Mouse (Mus musculus) myocyte (in vitro differentiated cells): ENCODE measurements around the gene Mlc1. TPM values are rescaled to one million over a fixed set of nuclear protein-coding genes. Genes with fewer than 3 reads are reported as not detected.

Experiments
- H3K27me3 ChIP-seq: one replicate; pipeline ENCODE4 v1.6.1; 2011; ENCODE audit not compliant: control insufficient read depth, insufficient read depth, insufficient read length
- H3K36me3 ChIP-seq: one replicate; pipeline ENCODE4 v1.6.1; 2011; ENCODE audit not compliant: control insufficient read depth, insufficient read depth
- H3K4me2 ChIP-seq: one replicate; pipeline ENCODE4 v1.6.1; 2011; ENCODE audit warnings: low read depth, control low read depth
- H3K4me3 ChIP-seq: one replicate; pipeline ENCODE4 v1.5.1; 2011; ENCODE audit warnings: mild to moderate bottlenecking, control low read depth, moderate library complexity
- H3K79me2 ChIP-seq: one replicate; pipeline ENCODE4 v1.6.1; 2011; ENCODE audit not compliant: control insufficient read depth, insufficient read depth
- H3ac ChIP-seq: one replicate; pipeline ENCODE4 v1.6.1; 2011; ENCODE audit not compliant: control insufficient read depth, insufficient read length
- CEBPB ChIP-seq: IDR thresholded peaks from 2 replicates; pipeline ENCODE4 v1.6.1; 2011; ENCODE audit warnings: mild to moderate bottlenecking, moderate library complexity; ENCODE audit not compliant: poor library complexity, insufficient read depth, severe bottlenecking
- E2F4 ChIP-seq: IDR thresholded peaks from one replicate; pipeline ENCODE4 v1.6.1; 2011; ENCODE audit warnings: mild to moderate bottlenecking, control low read depth, moderate library complexity; ENCODE audit not compliant: insufficient read depth
- MAX ChIP-seq: IDR thresholded peaks from one replicate; pipeline ENCODE4 v1.6.1; 2011; ENCODE audit warnings: low read depth, mild to moderate bottlenecking, control low read depth
- MYOD1 ChIP-seq, 3 experiments: IDR thresholded peaks; one replicate each; pipeline ENCODE4 v1.6.1; 2011; ENCODE audit warnings: control low read depth in 2 of 3, low read depth in 2 of 3, mild to moderate bottlenecking in 2 of 3, moderate library complexity in 1 of 3; ENCODE audit not compliant: insufficient read length in 2 of 3, control insufficient read depth in 1 of 3
- MYOG ChIP-seq, 3 experiments: IDR thresholded peaks; one replicate each; pipeline ENCODE4 v1.6.1; 2011; ENCODE audit warnings: control low read depth in 2 of 3, low read depth in 2 of 3, mild to moderate bottlenecking in 2 of 3; ENCODE audit not compliant: insufficient read length in 2 of 3, control insufficient read depth in 1 of 3, insufficient read depth in 1 of 3
- POLR2A ChIP-seq: IDR thresholded peaks from one replicate; pipeline ENCODE4 v1.6.1; 2011; ENCODE audit warnings: low read depth, mild to moderate bottlenecking, control low read depth, moderate library complexity; ENCODE audit not compliant: insufficient read length
- POLR2AphosphoS2 ChIP-seq: IDR thresholded peaks from one replicate; pipeline ENCODE4 v1.6.1; 2011; ENCODE audit warnings: low read depth, control low read depth; ENCODE audit not compliant: insufficient read length
- REST ChIP-seq: IDR thresholded peaks from one replicate; pipeline ENCODE4 v1.6.1; 2011; ENCODE audit warnings: mild to moderate bottlenecking, control low read depth, moderate library complexity; ENCODE audit not compliant: insufficient read depth, insufficient read length
- SRF ChIP-seq: IDR thresholded peaks from one replicate; pipeline ENCODE4 v1.6.1; 2011; ENCODE audit warnings: low read depth; ENCODE audit not compliant: control insufficient read depth, insufficient read length
- TCF12 ChIP-seq: IDR thresholded peaks from one replicate; pipeline ENCODE4 v1.6.1; 2011; ENCODE audit warnings: mild to moderate bottlenecking, control low read depth; ENCODE audit not compliant: poor library complexity, insufficient read depth, severe bottlenecking
- TCF3 ChIP-seq: IDR thresholded peaks from one replicate; pipeline ENCODE4 v1.6.1; 2011; ENCODE audit warnings: low read depth, control low read depth; ENCODE audit not compliant: insufficient read length
- USF1 ChIP-seq: IDR thresholded peaks from one replicate; pipeline ENCODE4 v1.6.1; 2011; ENCODE audit warnings: low read depth, mild to moderate bottlenecking, control low read depth, moderate library complexity
- polyA plus RNA-seq: library from polyadenylated mRNA; unstranded; fragments of >200 nt; fragmentation: generic; extraction: Trizol; gene quantifications from one replicate; pipeline ENCODE4 v1.2.1, GENCODE M21; 2012; ENCODE audit warnings: missing spikeins

Mlc1 gene
- polyA plus RNA-seq, 1 experiment, result not detected

DNA sequence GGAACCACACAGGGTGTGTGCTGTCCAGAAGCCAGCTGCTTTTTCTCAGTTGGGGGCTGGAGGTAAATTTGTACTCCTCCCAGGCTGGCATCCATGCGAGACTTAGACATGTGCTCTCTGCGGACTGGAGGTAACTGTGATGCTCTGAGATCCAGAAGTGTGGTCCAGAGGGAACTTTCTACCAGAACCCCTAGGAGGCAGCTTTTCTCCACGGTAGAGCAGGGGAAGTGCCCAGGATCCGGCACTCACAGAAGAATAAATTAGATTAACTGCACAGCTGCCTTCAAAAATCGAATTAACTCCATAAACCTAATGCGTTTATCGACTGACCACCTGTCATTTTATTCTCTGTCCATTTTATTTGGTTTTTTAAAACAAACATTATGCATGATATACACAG lies 44.7 kb downstream of the Mlc1 start:
- no peaks in the 10 kb centered on the region for H3K36me3 ChIP-seq
- no peaks in the 10 kb centered on the region for H3K27me3 ChIP-seq
- no peak overlapping the region for H3ac ChIP-seq
- no peaks in the 10 kb centered on the region for H3K79me2 ChIP-seq
- TF ChIP-seq TCF3, result no peak
- TF ChIP-seq E2F4, result no peak
- no peak for TF ChIP-seq POLR2A
- TF ChIP-seq CEBPB, result no peak
- TF ChIP-seq MYOG (IDR thresholded peaks at IDR 0.05; ENCODE audit: control insufficient read depth in 1 of 3, insufficient read depth in 1 of 3, insufficient read length in 2 of 3, low read depth in 2 of 3), result no peak
- no peak for TF ChIP-seq REST
- TF ChIP-seq TCF12, result no peak
- no peak for TF ChIP-seq POLR2AphosphoS2
- no peak for TF ChIP-seq USF1
- no peak for TF ChIP-seq MAX
- TF ChIP-seq MYOD1 (IDR thresholded peaks at IDR 0.05; ENCODE audit: control insufficient read depth in 1 of 3, insufficient read length in 2 of 3, low read depth in 2 of 3), result no peak
- no peak for TF ChIP-seq SRF
- H3K4me2 ChIP-seq, result no peak overlapping the region
- no peak overlapping the region for H3K4me3 ChIP-seq

DNA sequence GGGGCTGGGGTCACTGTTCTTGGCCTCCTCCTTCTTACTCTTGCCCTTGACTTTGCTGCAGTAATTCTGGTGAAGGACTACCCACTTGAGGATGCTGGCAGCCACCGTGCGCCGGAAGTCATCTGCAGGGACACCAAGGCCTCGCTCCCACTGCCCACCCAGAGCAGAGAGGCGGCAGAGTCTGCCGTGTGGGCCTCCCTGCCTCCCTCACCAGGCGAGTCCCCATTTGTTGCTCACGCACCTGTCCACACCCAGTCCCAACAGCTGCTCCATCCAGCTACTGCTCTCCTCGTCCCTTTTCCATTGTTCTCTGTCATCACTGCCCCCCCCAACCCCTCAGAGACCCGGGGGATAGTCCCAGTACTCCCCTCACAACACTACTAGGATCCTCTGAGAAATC lies 46.1 kb downstream of the Mlc1 start:
- H3K4me3 ChIP-seq, result no peak overlapping the region
- no peaks in the 10 kb centered on the region for H3K36me3 ChIP-seq

GRCm38 (mm10) chr15:88921992-88922310 lies 56.9 kb downstream of the Mlc1 start:
- no peak overlapping the region for H3K4me3 ChIP-seq
- H3K36me3 ChIP-seq, result no peaks in the 10 kb centered on the region
- H3ac ChIP-seq, result no peak overlapping the region
- no peak for TF ChIP-seq USF1
- peaks cover 44% of the 10 kb centered on the region for H3K27me3 ChIP-seq
- H3K4me2 ChIP-seq, result no peak overlapping the region
- no peaks in the 10 kb centered on the region for H3K79me2 ChIP-seq

More for the DNA sequence above, 46.1 kb downstream of the Mlc1 start:
- Histone ChIP-seq H3K27me3 (no peaks in the 10 kb centered on the region), H3K79me2 (no peaks in the 10 kb centered on the region), H3K4me2 (no peak overlapping the region), H3ac (no peak overlapping the region)
- TF ChIP-seq POLR2AphosphoS2 (no peak), SRF (no peak), MYOG (IDR thresholded peaks at IDR 0.05; ENCODE audit: control insufficient read depth in 1 of 3, insufficient read depth in 1 of 3, insufficient read length in 2 of 3, low read depth in 2 of 3) (peak in 2 of 3 experiments; percentile 26 to 30), MYOD1 (IDR thresholded peaks at IDR 0.05; ENCODE audit: control insufficient read depth in 1 of 3, insufficient read length in 2 of 3, low read depth in 2 of 3) (peak in 2 of 3 experiments; percentile 5 to 54)

DNA sequence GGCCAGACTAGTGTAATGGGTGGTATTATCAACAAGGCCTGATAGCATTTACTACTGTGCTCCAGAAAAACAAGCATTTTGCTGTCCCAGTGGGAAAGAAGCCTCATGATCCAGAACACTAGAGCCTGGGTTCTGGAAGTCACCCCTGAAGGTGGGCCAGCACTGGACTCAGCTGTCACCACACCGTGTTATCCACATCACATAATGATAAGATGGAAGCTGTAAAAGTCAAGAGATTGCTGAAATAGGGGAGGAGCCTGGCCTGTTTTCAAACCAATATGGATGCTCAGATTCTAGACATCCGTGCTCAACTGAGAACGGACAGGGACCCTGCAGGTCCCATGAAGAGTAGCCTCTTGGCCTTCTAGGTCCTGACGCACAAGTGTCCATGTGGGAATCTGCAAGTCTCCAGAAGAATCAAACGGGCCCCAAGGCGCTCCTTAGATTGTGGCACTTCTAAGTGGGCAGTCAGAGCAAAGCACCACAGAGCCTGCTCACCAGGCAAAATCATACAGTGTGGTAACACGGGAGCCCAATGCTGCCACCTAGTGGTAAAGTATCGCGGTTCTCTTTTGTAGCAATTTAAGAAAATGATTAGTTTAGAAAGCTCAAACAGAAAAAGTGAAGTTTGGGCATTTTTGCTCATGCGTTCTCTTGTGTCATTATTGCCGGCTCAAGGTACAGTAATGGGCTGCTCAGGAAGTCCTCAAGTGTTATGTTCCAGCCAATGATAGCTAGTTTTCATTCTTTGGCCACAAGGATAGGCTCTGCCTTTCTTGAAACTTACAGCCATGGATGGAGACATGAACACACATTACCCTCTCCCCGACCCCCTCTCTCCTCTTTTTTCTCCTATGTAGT lies 57.4 kb downstream of the Mlc1 start:
- H3K36me3 ChIP-seq, result no peaks in the 10 kb centered on the region
- H3K4me2 ChIP-seq, result no peak overlapping the region
- H3K4me3 ChIP-seq, result no peak overlapping the region
- TF ChIP-seq MYOD1 (IDR thresholded peaks at IDR 0.05; ENCODE audit: control insufficient read depth in 1 of 3, insufficient read length in 2 of 3, low read depth in 2 of 3), result no peak
- TF ChIP-seq SRF, result no peak
- no peak for TF ChIP-seq TCF12
- TF ChIP-seq MAX, result no peak
- no peak for TF ChIP-seq REST
- no peak for TF ChIP-seq USF1
- no peak for TF ChIP-seq CEBPB
- no peak for TF ChIP-seq POLR2A
- no peak for TF ChIP-seq POLR2AphosphoS2
- no peak for TF ChIP-seq MYOG (IDR thresholded peaks at IDR 0.05; ENCODE audit: control insufficient read depth in 1 of 3, insufficient read depth in 1 of 3, insufficient read length in 2 of 3, low read depth in 2 of 3)
- no peak for TF ChIP-seq E2F4
- no peak for TF ChIP-seq TCF3
- H3ac ChIP-seq, result no peak overlapping the region
- no peaks in the 10 kb centered on the region for H3K79me2 ChIP-seq
- peaks cover 48% of the 10 kb centered on the region for H3K27me3 ChIP-seq

DNA sequence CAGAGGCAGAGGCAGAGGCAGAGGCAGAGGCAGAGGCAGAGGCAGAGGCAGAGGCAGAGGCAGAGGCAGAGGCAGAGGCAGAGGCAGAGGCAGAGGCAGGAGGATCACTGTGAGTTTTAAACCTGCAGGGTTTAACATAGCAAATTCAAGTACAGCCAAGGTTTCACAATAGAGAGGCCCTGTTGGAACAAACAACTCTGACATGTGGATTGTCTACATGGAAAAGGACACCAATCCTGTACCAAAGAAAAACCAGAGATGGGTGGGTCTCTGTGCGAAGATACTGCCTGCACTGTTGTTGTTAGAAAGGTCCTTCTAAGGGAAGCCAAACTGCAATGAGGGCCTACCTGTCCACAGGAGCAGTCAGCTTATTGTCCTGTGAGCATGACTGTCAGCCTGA lies 58.7 kb downstream of the Mlc1 start:
- Histone ChIP-seq H3ac (no peak overlapping the region), H3K27me3 (peaks cover 44% of the 10 kb centered on the region), H3K36me3 (no peaks in the 10 kb centered on the region), H3K4me3 (no peak overlapping the region), H3K4me2 (no peak overlapping the region), H3K79me2 (no peaks in the 10 kb centered on the region)
- TF ChIP-seq USF1 (no peak), SRF (no peak), CEBPB (no peak), MYOD1 (IDR thresholded peaks at IDR 0.05; ENCODE audit: control insufficient read depth in 1 of 3, insufficient read length in 2 of 3, low read depth in 2 of 3) (no peak), REST (no peak), E2F4 (no peak), TCF12 (no peak), TCF3 (no peak), MYOG (IDR thresholded peaks at IDR 0.05; ENCODE audit: control insufficient read depth in 1 of 3, insufficient read depth in 1 of 3, insufficient read length in 2 of 3, low read depth in 2 of 3) (no peak), POLR2A (no peak), MAX (no peak), POLR2AphosphoS2 (no peak)
